Mouse (Mus musculus) CH12.LX (cell line): Measurements from ENCODE around the gene Gabrb1. TPM values are rescaled to one million over a fixed set of nuclear protein-coding genes. Genes with fewer than 3 reads are reported as not detected.

Experiments
- DNase-seq: peaks from one replicate; pipeline ENCODE4 v3.0.0-alpha.2; 2013; ENCODE audit errors: extremely low read depth
- H3K27ac ChIP-seq: 2 replicates; pipeline ENCODE4 v1.5.1; 2012; ENCODE audit warnings: low read depth, mild to moderate bottlenecking, control low read depth, moderate library complexity; ENCODE audit not compliant: insufficient read depth
- H3K27me3 ChIP-seq: replicated peaks from 2 replicates; pipeline ENCODE3; 2012; ENCODE audit warnings: inconsistent platforms
- H3K36me3 ChIP-seq, 2 experiments: replicated peaks in 1 of 2; 2 replicates each; pipeline versions ENCODE3 to v1.6.1; 2012; ENCODE audit warnings: inconsistent platforms in 1 of 2, low read length in 1 of 2, mild to moderate bottlenecking in 1 of 2, mixed read lengths in 1 of 2, moderate library complexity in 1 of 2; ENCODE audit not compliant: control insufficient read depth in 1 of 2, insufficient read depth in 1 of 2
- H3K4me1 ChIP-seq, 2 experiments: 2 replicates each; pipeline ENCODE4 v1.6.1; 2012; ENCODE audit warnings: inconsistent platforms in 1 of 2, moderate library complexity in 1 of 2; ENCODE audit not compliant: insufficient read depth in 2 of 2, control insufficient read depth in 1 of 2
- H3K4me2 ChIP-seq: 2 replicates; pipeline ENCODE4 v1.6.1; 2012; ENCODE audit warnings: low read depth, mild to moderate bottlenecking, control low read depth; ENCODE audit not compliant: poor library complexity, insufficient read depth, severe bottlenecking
- H3K4me3 ChIP-seq, 3 experiments: fragments of 150-350 bp in 1 of 3; sonication (generic) in 1 of 3; replicated peaks in 1 of 3; 2 replicates each; pipeline versions ENCODE3 to v1.5.1; 2011 to 2012; ENCODE audit warnings: low read depth in 2 of 3, low read length in 2 of 3, mild to moderate bottlenecking in 2 of 3, moderate library complexity in 2 of 3, control low read depth in 1 of 3, improper control_type of control experiment in 1 of 3, inconsistent platforms in 1 of 3, mixed read lengths in 1 of 3; ENCODE audit not compliant: poor library complexity in 1 of 3
- H3K79me2 ChIP-seq: replicated peaks from 2 replicates; pipeline ENCODE4 v1.6.1; 2012; ENCODE audit warnings: mild to moderate bottlenecking, moderate library complexity; ENCODE audit not compliant: control insufficient read depth, poor library complexity, insufficient read depth, severe bottlenecking; ENCODE audit errors: extremely low read depth
- H3K9ac ChIP-seq: 2 replicates; pipeline ENCODE4 v1.6.1; 2012; ENCODE audit warnings: low read depth, mild to moderate bottlenecking, control low read depth, moderate library complexity; ENCODE audit not compliant: insufficient read depth
- H3K9me3 ChIP-seq: replicated peaks from 2 replicates; pipeline ENCODE3; 2012; ENCODE audit warnings: low read length, inconsistent platforms, mixed read lengths
- BHLHE40 ChIP-seq: IDR thresholded peaks from 2 replicates; pipeline ENCODE4 v1.6.1; 2011; ENCODE audit warnings: mild to moderate bottlenecking, low read depth, low read length, improper control_type of control experiment
- CHD1 ChIP-seq: IDR thresholded peaks from 2 replicates; pipeline ENCODE4 v1.6.1; 2012; ENCODE audit warnings: low read depth, low read length, improper control_type of control experiment, inconsistent platforms
- CHD2 ChIP-seq: IDR thresholded peaks from 2 replicates; pipeline ENCODE4 v1.6.1; 2011; ENCODE audit warnings: low read length, improper control_type of control experiment
- CTCF ChIP-seq, 2 experiments: IDR thresholded peaks in 1 of 2; conservative IDR thresholded peaks in 1 of 2; 2 replicates each; pipeline ENCODE4 v1.5.1; 2011 to 2012; ENCODE audit warnings: low read depth in 2 of 2, low read length in 2 of 2, improper control_type of control experiment in 1 of 2, inconsistent platforms in 1 of 2, mild to moderate bottlenecking in 1 of 2, moderate library complexity in 1 of 2
- E2F4 ChIP-seq: IDR thresholded peaks from 2 replicates; pipeline ENCODE4 v1.6.1; 2011; ENCODE audit warnings: low read depth, low read length, improper control_type of control experiment; ENCODE audit not compliant: insufficient replicate concordance
- ELF1 ChIP-seq: IDR thresholded peaks from 2 replicates; pipeline ENCODE4 v1.6.1; 2014; ENCODE audit warnings: low read depth, mild to moderate bottlenecking, inconsistent platforms, low read length, improper control_type of control experiment
- EP300 ChIP-seq: IDR thresholded peaks from 2 replicates; pipeline ENCODE4 v1.6.1; 2011; ENCODE audit warnings: low read length, improper control_type of control experiment
- ETS1 ChIP-seq: conservative IDR thresholded peaks from 2 replicates; pipeline ENCODE4 v1.6.1; 2012; ENCODE audit warnings: low read depth, mild to moderate bottlenecking, inconsistent platforms, low read length, improper control_type of control experiment, moderate library complexity
- GABPA ChIP-seq: IDR thresholded peaks from 2 replicates; pipeline ENCODE4 v1.6.1; 2012; ENCODE audit warnings: low read depth, low read length, improper control_type of control experiment, inconsistent platforms; ENCODE audit not compliant: insufficient replicate concordance
- HCFC1 ChIP-seq: IDR thresholded peaks from 2 replicates; pipeline ENCODE4 v1.6.1; 2012; ENCODE audit warnings: low read depth, mild to moderate bottlenecking, inconsistent platforms, low read length, improper control_type of control experiment
- IRF4 ChIP-seq: IDR thresholded peaks from 2 replicates; pipeline ENCODE4 v1.6.1; 2014; ENCODE audit warnings: low read depth, mild to moderate bottlenecking, inconsistent platforms, low read length, improper control_type of control experiment
- JUN ChIP-seq: IDR thresholded peaks from 2 replicates; pipeline ENCODE4 v1.6.1; 2011; ENCODE audit warnings: low read depth, mild to moderate bottlenecking, low read length, improper control_type of control experiment, moderate library complexity; ENCODE audit not compliant: insufficient read depth
- JUND ChIP-seq: conservative IDR thresholded peaks from 2 replicates; pipeline ENCODE4 v1.6.1; 2011; ENCODE audit warnings: low read depth, low read length, improper control_type of control experiment
- KAT2A ChIP-seq: IDR thresholded peaks from 2 replicates; pipeline ENCODE4 v1.6.1; 2012; ENCODE audit warnings: low read length, improper control_type of control experiment, inconsistent platforms; ENCODE audit not compliant: insufficient replicate concordance
- MAFK ChIP-seq: IDR thresholded peaks from 2 replicates; pipeline ENCODE4 v1.6.1; 2011; ENCODE audit warnings: low read length, improper control_type of control experiment; ENCODE audit not compliant: insufficient replicate concordance
- MAX ChIP-seq: IDR thresholded peaks from 2 replicates; pipeline ENCODE4 v1.6.1; 2011; ENCODE audit warnings: low read length, improper control_type of control experiment
- MAZ ChIP-seq: IDR thresholded peaks from 2 replicates; pipeline ENCODE4 v1.6.1; 2012; ENCODE audit warnings: low read depth, mild to moderate bottlenecking, inconsistent platforms, low read length, improper control_type of control experiment, moderate library complexity
- MEF2A ChIP-seq: IDR thresholded peaks from 2 replicates; pipeline ENCODE4 v1.6.1; 2014; ENCODE audit warnings: low read depth, mild to moderate bottlenecking, inconsistent platforms, low read length, improper control_type of control experiment, borderline replicate concordance
- MXI1 ChIP-seq: IDR thresholded peaks from 2 replicates; pipeline ENCODE4 v1.6.1; 2011; ENCODE audit warnings: mild to moderate bottlenecking, low read depth, low read length, improper control_type of control experiment
- MYC ChIP-seq: IDR thresholded peaks from 2 replicates; pipeline ENCODE4 v1.6.1; 2011; ENCODE audit warnings: low read depth, mild to moderate bottlenecking, improper control_type of control experiment, low read length
- NELFE ChIP-seq: IDR thresholded peaks from 2 replicates; pipeline ENCODE4 v1.6.1; 2011; ENCODE audit warnings: low read depth, low read length, improper control_type of control experiment
- NRF1 ChIP-seq: IDR thresholded peaks from 2 replicates; pipeline ENCODE4 v1.6.1; 2014; ENCODE audit warnings: low read depth, mild to moderate bottlenecking, inconsistent platforms, low read length, improper control_type of control experiment, moderate library complexity
- PAX5 ChIP-seq: IDR thresholded peaks from 2 replicates; pipeline ENCODE4 v1.6.1; 2012; ENCODE audit warnings: low read length, inconsistent platforms, mixed read lengths
- POLR2A ChIP-seq: IDR thresholded peaks from 2 replicates; pipeline ENCODE4 v1.6.1; 2011; ENCODE audit warnings: low read depth, mild to moderate bottlenecking, improper control_type of control experiment, low read length
- POLR2AphosphoS2 ChIP-seq: IDR thresholded peaks from 2 replicates; pipeline ENCODE4 v1.6.1; 2011; ENCODE audit warnings: low read depth, low read length, improper control_type of control experiment
- RAD21 ChIP-seq: IDR thresholded peaks from 2 replicates; pipeline ENCODE4 v1.6.1; 2011; ENCODE audit warnings: low read depth, mild to moderate bottlenecking, low read length, improper control_type of control experiment, moderate library complexity
- RCOR1 ChIP-seq: conservative IDR thresholded peaks from 2 replicates; pipeline ENCODE4 v1.6.1; 2012; ENCODE audit warnings: low read depth, mild to moderate bottlenecking, inconsistent platforms, low read length, improper control_type of control experiment
- SIN3A ChIP-seq: IDR thresholded peaks from 2 replicates; pipeline ENCODE4 v1.6.1; 2012; ENCODE audit warnings: low read length, improper control_type of control experiment, inconsistent platforms
- SMC3 ChIP-seq: IDR thresholded peaks from 2 replicates; pipeline ENCODE4 v1.6.1; 2011; ENCODE audit warnings: low read depth, low read length, improper control_type of control experiment
- TBP ChIP-seq: conservative IDR thresholded peaks from 2 replicates; pipeline ENCODE4 v1.6.1; 2011; ENCODE audit warnings: low read depth, low read length, improper control_type of control experiment
- TCF12 ChIP-seq: IDR thresholded peaks from 2 replicates; pipeline ENCODE4 v1.6.1; 2014; ENCODE audit warnings: low read depth, mild to moderate bottlenecking, inconsistent platforms, low read length, improper control_type of control experiment
- UBTF ChIP-seq: IDR thresholded peaks from 2 replicates; pipeline ENCODE4 v1.6.1; 2012; ENCODE audit warnings: low read depth, mild to moderate bottlenecking, inconsistent platforms, low read length, improper control_type of control experiment, moderate library complexity
- USF1 ChIP-seq: IDR thresholded peaks from 2 replicates; pipeline ENCODE4 v1.6.1; 2014; ENCODE audit warnings: low read depth, mild to moderate bottlenecking, inconsistent platforms, low read length, improper control_type of control experiment
- USF2 ChIP-seq: conservative IDR thresholded peaks from 2 replicates; pipeline ENCODE4 v1.6.1; 2011; ENCODE audit warnings: low read depth, low read length, improper control_type of control experiment
- ZC3H11A ChIP-seq: IDR thresholded peaks from 2 replicates; pipeline ENCODE4 v1.6.1; 2012; ENCODE audit warnings: low read depth, mild to moderate bottlenecking, inconsistent platforms, low read length, improper control_type of control experiment
- ZKSCAN1 ChIP-seq: IDR thresholded peaks from 2 replicates; pipeline ENCODE4 v1.6.1; 2012; ENCODE audit warnings: low read depth, inconsistent platforms, low read length, improper control_type of control experiment, borderline replicate concordance
- ZMIZ1 ChIP-seq: IDR thresholded peaks from 2 replicates; pipeline ENCODE4 v1.6.1; 2012; ENCODE audit warnings: low read depth, mild to moderate bottlenecking, inconsistent platforms, low read length, improper control_type of control experiment
- ZNF384 ChIP-seq: IDR thresholded peaks from 2 replicates; pipeline ENCODE4 v1.6.1; 2012; ENCODE audit warnings: low read depth, low read length, improper control_type of control experiment, inconsistent platforms
- dilution Hi-C: fragments of 300-500 bp; cut with MboI; formaldehyde crosslinking; loops from 2 replicates; pipeline ENCODE4 v1.14.3; 2020; ENCODE audit warnings: low sequenced_read_pairs; ENCODE audit not compliant: extremely low pct_unique_long_range_greater_than_20kb, extremely low pct_ligation_motif_present
- in situ Hi-C: fragments of 300-500 bp; cut with MboI; formaldehyde crosslinking; loops from 3 replicates; pipeline ENCODE4 v1.14.3; 2019; ENCODE audit warnings: low sequenced_read_pairs, low pct_ligation_motif_present, low pct_unique_long_range_greater_than_20kb, mixed read lengths
- polyA plus RNA-seq: library from polyadenylated mRNA; unstranded; fragments of >175 nt; gene quantifications from 2 replicates; pipeline ENCODE4 v1.2.1, GENCODE M21; 2012; ENCODE audit warnings: low read depth; ENCODE audit not compliant: insufficient read length
- total RNA-seq, 2 experiments: library from RNA; depleted of rRNA; stranded (reverse); fragments of 300-350 nt in 1 of 2; fragments of >200 nt in 1 of 2; gene quantifications; 2 replicates each; pipeline ENCODE4 v1.2.3; 2012 to 2014

The Gabrb1 gene
- total and polyA plus RNA-seq, 3 experiments: 0.04 TPM; not detected in 2

- Histone ChIP-seq H3K27ac (peak overlapping the region; percentile 87), H3K9ac (peak overlapping the region; percentile 82), H3K4me2 (peak overlapping the region; percentile 87)
Observed at GRCm38 (mm10) chr5:72183929-72184328, 526.0 kb downstream of the Gabrb1 start.

GRCm38 (mm10) chr5:72184437-72185100, 526.7 kb downstream of the Gabrb1 start:
- in situ Hi-C loops: no loop called here
- peak overlapping the region; percentile 82 for H3K9ac ChIP-seq
- H3K36me3 ChIP-seq: no peaks in the 10 kb centered on the region
- H3K79me2 ChIP-seq: no peaks in the 10 kb centered on the region
- H3K4me1 ChIP-seq: peaks cover 20 to 31% of the 10 kb centered on the region in 2 experiments
- TF ChIP-seq ZMIZ1 (0 out of 2 replicates have a peak, but pooled peaks have one; percentile 18), ELF1 (0 out of 2 replicates have a peak, but pooled peaks have one; percentile 24), MYC (peak; percentile 72; the same call in 1 of the 2 replicates), MEF2A (0 out of 2 replicates have a peak, but pooled peaks have one; percentile 20), MXI1 (0 out of 2 replicates have a peak, but pooled peaks have one; percentile 40), ZNF384 (peak; percentile 64), CHD1 (no peak), MAFK (no peak), MAX (peak; percentile 53), POLR2AphosphoS2 (0 out of 2 replicates have a peak, but pooled peaks have one; percentile 48), SIN3A (0 out of 2 replicates have a peak, but pooled peaks have one; percentile 36), CHD2 (no peak)
- peak overlapping the region; percentile 82 for H3K27ac ChIP-seq
- dilution Hi-C loops: no loop called here
- H3K9me3 ChIP-seq: no peaks in the 10 kb centered on the region
- peak overlapping the region; percentile 46 to 56 (median 49) for H3K4me3 ChIP-seq
- H3K27me3 ChIP-seq: no peaks in the 10 kb centered on the region
- peak overlapping the region; percentile 87 for H3K4me2 ChIP-seq
- no peak for DNase-seq

More at GRCm38 (mm10) chr5:72183929-72184328, 526.0 kb downstream of the Gabrb1 start:
- Histone ChIP-seq H3K27me3 (no peaks in the 10 kb centered on the region), H3K4me3 (peak overlapping the region; percentile 56 to 62 (median 59)), H3K9me3 (no peaks in the 10 kb centered on the region), H3K79me2 (no peaks in the 10 kb centered on the region), H3K36me3 (no peaks in the 10 kb centered on the region), H3K4me1 (peaks cover 20 to 31% of the 10 kb centered on the region in 2 experiments)
- dilution Hi-C loops (no loop called here), in situ Hi-C loops (no loop called here)
- TF ChIP-seq RAD21 (no peak), ETS1 (peak; percentile 79), POLR2AphosphoS2 (peak; percentile 63; the same call in 1 of the 2 replicates), MAZ (peak; percentile 15; the same call in 1 of the 2 replicates), USF1 (no peak), CTCF (conservative IDR thresholded peaks at IDR 0.05 in 1 of 2, IDR thresholded peaks at IDR 0.05 in 1 of 2; ENCODE audit: low read depth in 2 of 2, low read length in 2 of 2) (no peak), SIN3A (no peak), ELF1 (peak; percentile 61), SMC3 (no peak), HCFC1 (no peak), ZNF384 (peak; percentile 97), E2F4 (no peak), MAFK (no peak), TBP (peak; percentile 83), BHLHE40 (peak; percentile 55), MYC (no peak; the same call in 1 of the 2 replicates), MXI1 (no peak), ZKSCAN1 (no peak), PAX5 (no peak), NELFE (no peak), JUN (peak; percentile 87), MEF2A (peak; percentile 69; the same call in 1 of the 2 replicates), RCOR1 (peak; percentile 55; the same call in 1 of the 2 replicates), ZC3H11A (no peak), CHD2 (peak; percentile 35; the same call in 1 of the 2 replicates), NRF1 (no peak), ZMIZ1 (no peak), TCF12 (peak; percentile 86), UBTF (no peak), MAX (no peak; the same call in 1 of the 2 replicates), USF2 (no peak), CHD1 (no peak), POLR2A (peak; percentile 66), EP300 (peak; percentile 96), KAT2A (no peak), JUND (peak; percentile 94), IRF4 (peak; percentile 97), GABPA (no peak)
- DNase-seq: peak; percentile 98
